Mouse (Mus musculus) G1E-ER4 (cell line): ENCODE results near the gene Spats2. TPM values are rescaled to one million over a fixed set of nuclear protein-coding genes. Genes with fewer than 3 reads are reported as not detected.

Experiments
- GATA1 ChIP-seq: IDR thresholded peaks from one replicate; pipeline ENCODE4 v1.8.0; 2012; ENCODE audit warnings: low read length, inconsistent platforms
- polyA plus RNA-seq: library from polyadenylated mRNA; stranded (reverse); fragments of >175 nt; gene quantifications from 2 replicates; pipeline ENCODE4 v1.2.3, GENCODE M21; 2012

The Spats2 gene
- polyA plus RNA-seq, 1 experiment = not detected

- TF ChIP-seq GATA1 = no peak
Observed at GRCm38 (mm10) chr15:99255241-99255749, 129.6 kb downstream of the Spats2 start.

GRCm38 (mm10) chr15:99259167-99259729, 133.5 kb downstream of the Spats2 start:
- no peak for TF ChIP-seq GATA1

DNA sequence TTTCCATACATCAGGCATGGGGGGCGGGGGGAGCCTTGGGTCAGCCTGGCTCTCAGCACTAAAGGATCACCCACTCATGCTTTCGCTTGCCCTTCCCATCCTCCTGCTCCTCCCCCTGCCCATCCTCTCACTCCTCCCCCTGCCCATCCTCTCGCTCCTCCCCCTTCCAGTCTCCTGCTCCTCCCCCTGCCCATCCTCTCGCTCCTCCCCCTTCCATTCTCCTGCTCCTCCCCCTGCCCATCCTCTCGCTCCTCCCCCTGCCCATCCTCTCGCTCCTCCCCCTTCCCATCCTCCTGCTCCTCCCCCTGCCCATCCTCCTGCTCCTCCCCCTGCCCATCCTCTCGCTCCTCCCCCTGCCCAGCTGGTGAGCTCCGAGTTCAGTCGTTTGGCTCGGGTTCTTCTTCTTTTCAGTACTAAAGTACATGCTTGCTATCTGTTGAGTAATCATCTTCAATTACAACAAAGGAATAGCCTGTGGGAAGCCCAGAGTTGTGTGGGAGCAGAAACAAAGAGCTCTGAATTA, 134.1 kb downstream of the Spats2 start:
- TF ChIP-seq GATA1 = no peak

DNA sequence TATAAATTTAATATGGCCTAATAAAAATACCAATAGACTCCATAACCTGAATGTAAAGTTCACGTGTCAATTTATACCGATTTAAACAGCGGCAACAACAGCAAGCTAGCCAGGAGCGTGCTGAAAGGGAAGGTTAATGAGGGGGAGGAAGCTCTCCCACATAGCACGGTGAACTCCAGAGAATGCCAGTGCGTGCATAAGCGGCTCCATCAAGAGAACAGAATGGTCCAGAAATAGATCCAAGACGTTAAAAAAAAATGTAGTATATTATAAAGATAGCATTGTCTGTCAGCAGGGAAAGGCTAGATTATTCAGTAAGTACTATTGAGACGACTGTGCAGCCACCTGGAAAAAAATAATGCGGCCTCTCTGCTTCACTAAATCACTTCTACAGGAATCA, 137.0 kb downstream of the Spats2 start:
- no peak for TF ChIP-seq GATA1

Other genes starting within 250 kb of the Spats2 start
- 2.4 and 2.7 TPM in 2 replicates for gene Rhebl1, start 231.4 kb upstream of the Spats2 start, polyA plus RNA-seq
- not detected in 2 replicates for gene Dhh, start 227.4 kb upstream of the Spats2 start, polyA plus RNA-seq
- 7.5 and 9.2 TPM in 2 replicates for gene Lmbr1l, start 207.7 kb upstream of the Spats2 start, polyA plus RNA-seq
- gene Tuba1b, start 191.4 kb upstream of the Spats2 start, polyA plus RNA-seq = 181 and 410 TPM in 2 replicates
- not detected in 2 replicates for gene Gm49450, start 172.4 kb upstream of the Spats2 start, polyA plus RNA-seq
- gene Tuba1a, start 172.2 kb upstream of the Spats2 start, polyA plus RNA-seq = 2.5 and 19.3 TPM in 2 replicates
- gene Tuba1c, start 96.0 kb upstream of the Spats2 start, polyA plus RNA-seq = 33.1 and 52.2 TPM in 2 replicates
- gene Prph, start 70.7 kb upstream of the Spats2 start, polyA plus RNA-seq = not detected in 2 replicates
- gene Troap, start 51.3 kb upstream of the Spats2 start, polyA plus RNA-seq = 66.5 and 72.8 TPM in 2 replicates
- gene C1ql4, start 38.1 kb upstream of the Spats2 start, polyA plus RNA-seq = not detected in 2 replicates
- not detected in 2 replicates for gene Dnajc22, start 32.7 kb upstream of the Spats2 start, polyA plus RNA-seq
- gene Kcnh3, start 98.9 kb downstream of the Spats2 start, polyA plus RNA-seq = not detected in 2 replicates
- 87.2 and 126 TPM in 2 replicates for gene Mcrs1, start 126.0 kb downstream of the Spats2 start, polyA plus RNA-seq
- gene Prpf40b, start 169.2 kb downstream of the Spats2 start, polyA plus RNA-seq = 25.8 and 30.9 TPM in 2 replicates
- not detected in 2 replicates for gene Fam186b, start 170.0 kb downstream of the Spats2 start, polyA plus RNA-seq
- 0.02 and 0.04 TPM in 2 replicates for gene Fmnl3, start 244.6 kb downstream of the Spats2 start, polyA plus RNA-seq